ENCODE assay signal across 8 mouse cellular contexts in the genomic region with DNA sequence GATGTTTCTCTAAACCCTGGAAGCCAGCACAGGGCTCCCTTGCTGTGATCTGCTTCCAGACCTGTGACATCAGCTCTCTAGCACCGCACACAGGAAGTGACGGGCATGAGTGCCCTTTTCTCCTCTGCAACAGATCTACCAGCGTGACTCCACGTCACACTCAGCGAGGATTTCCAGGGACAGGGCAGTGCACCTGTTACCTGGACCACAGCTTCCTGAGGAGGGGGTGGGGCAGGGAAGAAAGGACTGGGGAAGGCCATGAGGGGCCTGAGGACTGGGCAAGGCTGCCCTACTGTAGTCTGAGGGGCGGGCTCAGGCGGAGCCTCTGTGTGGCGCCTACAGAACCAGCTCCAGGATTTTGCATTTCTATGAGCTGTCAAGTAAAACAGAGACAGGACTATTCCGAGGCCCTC. TPM values are rescaled to one million over a fixed set of nuclear protein-coding genes. Genes with fewer than 3 reads are reported as not detected.
DNase-seq lines count a peak whose midpoint lies in the region; ATAC-seq and TF ChIP-seq lines count a peak whose summit lies in the region.

No protein-coding gene starts in this region.

- no peaks in the 10 kb centered on the region for H3K27me3 ChIP-seq in embryonic facial prominence, embryonic 15.5 days
- no peaks in the 10 kb centered on the region for H3K27me3 ChIP-seq in hindbrain, embryonic 13.5 days
- H3K27me3 ChIP-seq in liver, embryonic 12.5 days (replicated peaks): no peaks in the 10 kb centered on the region
- H3K27me3 ChIP-seq in myocyte (ENCODE audit: control insufficient read depth, insufficient read depth, insufficient read length): no peaks in the 10 kb centered on the region

- H3K36me3 ChIP-seq in embryonic facial prominence, embryonic 15.5 days: peaks cover 53% of the 10 kb centered on the region
- peaks cover 65% of the 10 kb centered on the region for H3K36me3 ChIP-seq in hindbrain, embryonic 13.5 days
- peaks cover 72% of the 10 kb centered on the region for H3K36me3 ChIP-seq in liver, embryonic 12.5 days
- peaks cover 28% of the 10 kb centered on the region for H3K36me3 ChIP-seq in myocyte (ENCODE audit: control insufficient read depth, insufficient read depth)

- no peak overlapping the region for H3ac ChIP-seq in myocyte (ENCODE audit: control insufficient read depth, insufficient read length)

- peak overlapping the region; percentile 92 for H3K27ac ChIP-seq in embryonic facial prominence, embryonic 15.5 days (replicated peaks)
- H3K27ac ChIP-seq in hindbrain, embryonic 13.5 days: peak overlapping the region; percentile 78
- H3K27ac ChIP-seq in liver, embryonic 12.5 days: peak overlapping the region; percentile 66

- TF ChIP-seq POLR2A in myocyte (IDR thresholded peaks at IDR 0.05; ENCODE audit: insufficient read length, low read depth): no peak

- WGBS in embryonic facial prominence, embryonic 15.5 days: 12% methylated on average over 9 of the region's 9 CpGs
- 29% methylated on average over 9 of the region's 9 CpGs for WGBS in hindbrain, embryonic 13.5 days
- WGBS in liver, embryonic 12.5 days (ENCODE audit: insufficient replicate concordance): 43% methylated on average over 9 of the region's 9 CpGs

- no peak overlapping the region; the same call in 1 of the 2 replicates for H3K4me3 ChIP-seq in embryonic facial prominence, embryonic 15.5 days (replicated peaks)
- no peak overlapping the region for H3K4me3 ChIP-seq in hindbrain, embryonic 13.5 days
- no peak overlapping the region for H3K4me3 ChIP-seq in liver, embryonic 12.5 days
- no peak overlapping the region for H3K4me3 ChIP-seq in myocyte

- H3K9ac ChIP-seq in embryonic facial prominence, embryonic 15.5 days: no peak overlapping the region
- H3K9ac ChIP-seq in hindbrain, embryonic 13.5 days: peak overlapping the region; percentile 53; the same call in 1 of the 2 replicates
- H3K9ac ChIP-seq in liver, embryonic 12.5 days: no peak overlapping the region

- ATAC-seq in embryonic facial prominence, embryonic 15.5 days (ENCODE audit: insufficient number of reproducible peaks, low FRiP score, low TSS enrichment, low read depth): peak; percentile 20
- peak; percentile 23; the same call in 1 of the 2 replicates for ATAC-seq in hindbrain, embryonic 13.5 days (ENCODE audit: low FRiP score)
- peak; percentile 33; the same call in 1 of the 2 replicates for ATAC-seq in liver, embryonic 12.5 days

- peaks cover 33% of the 10 kb centered on the region for H3K79me2 ChIP-seq in myocyte (ENCODE audit: control insufficient read depth, insufficient read depth)

- peak; percentile 61 for DNase-seq in 3T3-L1 (ENCODE audit: low read depth, low spot score)
- DNase-seq in CD4-positive, CD25-positive, alpha-beta regulatory T cell, adult 2 months (ENCODE audit: low read depth, low spot score): peak; percentile 75
- no peak for DNase-seq in ovary, postnatal 36 days (ENCODE audit: low spot score)
- DNase-seq in right cerebral cortex, adult 2 months (ENCODE audit: low spot score in 2 of 2): no peak

- peak overlapping the region; percentile 22 for H3K4me2 ChIP-seq in embryonic facial prominence, embryonic 15.5 days (replicated peaks)
- peak overlapping the region; percentile 8; the same call in 1 of the 2 replicates for H3K4me2 ChIP-seq in hindbrain, embryonic 13.5 days
- H3K4me2 ChIP-seq in liver, embryonic 12.5 days: peak overlapping the region; percentile 35
- peak overlapping the region; percentile 84 for H3K4me2 ChIP-seq in myocyte (ENCODE audit: low read depth)

- peaks cover 62% of the 10 kb centered on the region for H3K4me1 ChIP-seq in embryonic facial prominence, embryonic 15.5 days
- H3K4me1 ChIP-seq in hindbrain, embryonic 13.5 days (replicated peaks): peaks cover 67% of the 10 kb centered on the region
- H3K4me1 ChIP-seq in liver, embryonic 12.5 days: peaks cover 55% of the 10 kb centered on the region

- H3K9me3 ChIP-seq in embryonic facial prominence, embryonic 15.5 days (replicated peaks): no peaks in the 10 kb centered on the region
- H3K9me3 ChIP-seq in hindbrain, embryonic 13.5 days: no peaks in the 10 kb centered on the region
- H3K9me3 ChIP-seq in liver, embryonic 12.5 days (replicated peaks): no peaks in the 10 kb centered on the region

TF ChIP-seq in myocyte, 11 proteins besides CTCF, POLR2A, EP300 and RAD21:
- TF ChIP-seq E2F4 (IDR thresholded peaks at IDR 0.05; ENCODE audit: insufficient read depth) (no peak), POLR2AphosphoS2 (IDR thresholded peaks at IDR 0.05; ENCODE audit: insufficient read length, low read depth) (peak; percentile 58), MYOD1 (IDR thresholded peaks at IDR 0.05; ENCODE audit: control insufficient read depth in 1 of 3, insufficient read length in 2 of 3, low read depth in 2 of 3) (peak in 2 of 3 experiments; percentile 50 to 80), USF1 (IDR thresholded peaks at IDR 0.05; ENCODE audit: low read depth) (no peak), MYOG (IDR thresholded peaks at IDR 0.05; ENCODE audit: control insufficient read depth in 1 of 3, insufficient read depth in 1 of 3, insufficient read length in 2 of 3, low read depth in 2 of 3) (peak in 1 of 3 experiments; percentile 65)

RNA-seq across cellular contexts. Expression of gene Mtch1, which starts 6.1 kb away (rescaled TPM):
- 337 and 355 TPM in 2 replicates for polyA plus RNA-seq in embryonic facial prominence, embryonic 15.5 days (2015; fragmentation: Nextera tagmentation; extraction: Ambion mirVana)
- 423 TPM in 2 replicates for polyA plus RNA-seq in hindbrain, embryonic 13.5 days (2015; fragmentation: Nextera tagmentation; extraction: Ambion mirVana)
- 107 and 109 TPM in 2 replicates for polyA plus RNA-seq in liver, embryonic 12.5 days (2016; fragmentation: Nextera tagmentation; extraction: Ambion mirVana)
- 741 TPM for polyA plus RNA-seq in myocyte (2012; fragmentation: generic; extraction: Trizol)

RNA-seq across cellular contexts. Expression of gene Fgd2, which starts 19.1 kb away (rescaled TPM):
- polyA plus RNA-seq in embryonic facial prominence, embryonic 15.5 days (2015; fragmentation: Nextera tagmentation; extraction: Ambion mirVana): 14.5 and 15.3 TPM in 2 replicates
- polyA plus RNA-seq in hindbrain, embryonic 13.5 days (2015; fragmentation: Nextera tagmentation; extraction: Ambion mirVana): 3.8 and 5.3 TPM in 2 replicates
- polyA plus RNA-seq in liver, embryonic 12.5 days (2016; fragmentation: Nextera tagmentation; extraction: Ambion mirVana): 5.1 and 5.9 TPM in 2 replicates
- 0.54 TPM for polyA plus RNA-seq in myocyte (2012; fragmentation: generic; extraction: Trizol)

RNA-seq across cellular contexts. Expression of gene Pi16, which starts 24.1 kb away (rescaled TPM):
- polyA plus RNA-seq in embryonic facial prominence, embryonic 15.5 days (2015; fragmentation: Nextera tagmentation; extraction: Ambion mirVana): 2.7 and 2.8 TPM in 2 replicates
- 1.3 and 2.0 TPM in 2 replicates for polyA plus RNA-seq in hindbrain, embryonic 13.5 days (2015; fragmentation: Nextera tagmentation; extraction: Ambion mirVana)
- polyA plus RNA-seq in liver, embryonic 12.5 days (2016; fragmentation: Nextera tagmentation; extraction: Ambion mirVana): 0.37 and 0.59 TPM in 2 replicates
- 7.1 TPM for polyA plus RNA-seq in myocyte (2012; fragmentation: generic; extraction: Trizol)

Comparison
In these comparisons a context has a peak if more than half of its experiments do, and no peak if none do; other contexts are left out.
1. DNase-seq: peak in 3T3-L1 (single experiment) and CD4-positive, CD25-positive, alpha-beta regulatory T cell, adult 2 months (single experiment); none in ovary, postnatal 36 days (single experiment) and right cerebral cortex, adult 2 months (0 of 2).
2. H3K4me2 ChIP-seq: peak in every context shown above with its lines; median percentile 84 in myocyte; 35 in liver, embryonic 12.5 days; 22 in embryonic facial prominence, embryonic 15.5 days; 8 in hindbrain, embryonic 13.5 days.
3. Peak in every context shown above with its lines, with median percentiles within 50 percentile points of each other: ATAC-seq and H3K27ac ChIP-seq.